Mouse (Mus musculus): Measurements from ENCODE around the gene Wdr31. TPM values are rescaled to one million over a fixed set of nuclear protein-coding genes. Genes with fewer than 3 reads are reported as not detected.

Gene Wdr31
- polyA plus RNA-seq, 1 experiment = not detected

- WGBS = 91% methylated on average over 4 of the region's 4 CpGs
- no peak overlapping the region for H3K4me3 ChIP-seq (ENCODE audit: insufficient read depth, low read depth, low read length)
- TF ChIP-seq POLR2A (IDR thresholded peaks at IDR 0.05; ENCODE audit: insufficient read depth, low read depth, low read length) (no peak), CTCF (IDR thresholded peaks at IDR 0.05; ENCODE audit: insufficient read depth, low read depth, low read length) (no peak)
- no peak overlapping the region for H3K27ac ChIP-seq (ENCODE audit: insufficient read depth, low read depth, low read length)
- no peaks in the 10 kb centered on the region for H3K4me1 ChIP-seq (ENCODE audit: control insufficient read depth, insufficient read depth, low read length)
Observed at GRCm38 (mm10) chr4:62425891-62426290, 44.8 kb downstream of the Wdr31 start.

DNA sequence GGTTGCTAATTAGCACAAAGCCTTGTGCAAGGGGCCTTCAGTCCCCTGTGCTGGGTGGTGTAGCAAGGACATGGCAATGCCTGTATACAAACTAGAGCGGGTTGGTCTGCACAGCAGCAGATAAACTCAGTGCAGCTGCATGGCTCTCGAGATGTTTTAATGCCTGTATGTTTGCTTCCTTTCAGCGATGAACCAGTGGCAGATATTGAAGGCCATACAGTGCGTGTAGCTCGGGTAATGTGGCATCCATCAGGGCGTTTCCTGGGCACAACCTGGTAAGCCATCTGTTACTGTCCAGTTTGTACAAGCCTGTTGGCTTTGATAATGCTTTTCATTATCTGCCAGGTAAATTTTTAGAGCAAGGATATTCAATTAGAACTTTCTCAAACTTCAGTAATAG lies 51.6 kb downstream of the Wdr31 start:
- TF ChIP-seq CTCF (IDR thresholded peaks at IDR 0.05; ENCODE audit: insufficient read depth, low read depth, low read length) (no peak), POLR2A (IDR thresholded peaks at IDR 0.05; ENCODE audit: insufficient read depth, low read depth, low read length) (no peak)
- 80% methylated on average over 6 of the region's 6 CpGs for WGBS
- no peak overlapping the region for H3K4me3 ChIP-seq (ENCODE audit: insufficient read depth, low read depth, low read length)
- H3K27ac ChIP-seq (ENCODE audit: insufficient read depth, low read depth, low read length) = no peak overlapping the region
- no peaks in the 10 kb centered on the region for H3K4me1 ChIP-seq (ENCODE audit: control insufficient read depth, insufficient read depth, low read length)

- WGBS = 21% methylated on average over 8 of the region's 8 CpGs
- H3K27ac ChIP-seq (ENCODE audit: insufficient read depth, low read depth, low read length) = no peak overlapping the region
- no peak overlapping the region for H3K4me3 ChIP-seq (ENCODE audit: insufficient read depth, low read depth, low read length)
- no peaks in the 10 kb centered on the region for H3K4me1 ChIP-seq (ENCODE audit: control insufficient read depth, insufficient read depth, low read length)
- TF ChIP-seq CTCF (IDR thresholded peaks at IDR 0.05; ENCODE audit: insufficient read depth, low read depth, low read length) (no peak), POLR2A (IDR thresholded peaks at IDR 0.05; ENCODE audit: insufficient read depth, low read depth, low read length) (no peak)
Observed at GRCm38 (mm10) chr4:62418448-62418847, 52.2 kb downstream of the Wdr31 start.

DNA sequence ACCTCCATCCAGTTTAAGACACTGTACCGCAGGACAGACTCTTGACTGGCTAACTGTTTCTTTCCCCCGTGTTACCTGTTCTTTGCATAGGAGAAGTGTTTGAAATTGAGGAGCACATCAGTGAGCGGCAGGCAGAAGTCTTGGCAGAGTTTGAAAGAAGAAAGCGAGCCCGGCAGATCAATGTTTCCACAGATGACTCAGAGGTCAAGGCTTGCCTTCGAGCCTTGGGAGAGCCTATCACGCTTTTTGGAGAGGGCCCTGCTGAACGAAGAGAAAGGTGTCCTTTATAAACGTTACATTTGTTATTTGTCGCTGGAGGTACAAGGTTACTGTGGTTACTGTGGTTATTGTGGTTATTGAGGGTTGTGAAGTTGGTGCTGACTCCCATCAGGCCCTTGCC lies 59.1 kb downstream of the Wdr31 start:
- no peak overlapping the region for H3K4me3 ChIP-seq (ENCODE audit: insufficient read depth, low read depth, low read length)
- no peak overlapping the region for H3K27ac ChIP-seq (ENCODE audit: insufficient read depth, low read depth, low read length)
- WGBS = 93% methylated on average over 10 of the region's 10 CpGs
- TF ChIP-seq CTCF (IDR thresholded peaks at IDR 0.05; ENCODE audit: insufficient read depth, low read depth, low read length) (no peak), POLR2A (IDR thresholded peaks at IDR 0.05; ENCODE audit: insufficient read depth, low read depth, low read length) (no peak)
- no peaks in the 10 kb centered on the region for H3K4me1 ChIP-seq (ENCODE audit: control insufficient read depth, insufficient read depth, low read length)

GRCm38 (mm10) chr4:62410325-62410724 lies 60.4 kb downstream of the Wdr31 start:
- WGBS = 69% methylated on average over 2 of the region's 2 CpGs
- TF ChIP-seq POLR2A (IDR thresholded peaks at IDR 0.05; ENCODE audit: insufficient read depth, low read depth, low read length) = no peak
- TF ChIP-seq CTCF (IDR thresholded peaks at IDR 0.05; ENCODE audit: insufficient read depth, low read depth, low read length) = no peak
- H3K4me3 ChIP-seq (ENCODE audit: insufficient read depth, low read depth, low read length) = no peak overlapping the region

DNA sequence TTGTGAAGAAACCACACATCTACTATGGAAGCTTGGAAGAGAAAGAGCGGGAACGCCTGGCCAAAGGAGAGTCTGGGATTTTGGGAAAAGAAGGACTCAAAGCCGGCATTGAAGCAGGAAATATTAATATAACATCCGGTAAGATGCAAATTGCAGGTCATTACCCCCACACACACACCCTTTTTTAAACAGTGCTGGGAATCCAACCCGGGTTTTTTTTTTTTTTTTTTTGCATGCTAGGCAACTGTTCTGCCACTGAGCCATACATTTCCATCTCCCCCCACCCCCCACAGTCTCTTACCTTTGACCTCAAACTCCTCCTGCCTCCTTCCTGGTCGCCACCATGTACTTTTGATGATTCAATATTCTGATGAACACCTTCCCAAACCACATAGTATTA lies 61.1 kb downstream of the Wdr31 start:
- Histone ChIP-seq H3K27ac (ENCODE audit: insufficient read depth, low read depth, low read length) (no peak overlapping the region), H3K4me3 (ENCODE audit: insufficient read depth, low read depth, low read length) (peak overlapping the region; percentile 94; the same call in 1 of the 2 replicates), H3K4me1 (ENCODE audit: control insufficient read depth, insufficient read depth, low read length) (peaks cover 7% of the 10 kb centered on the region)
- 18% methylated on average over 6 of the region's 6 CpGs for WGBS
- no peak for TF ChIP-seq POLR2A (IDR thresholded peaks at IDR 0.05; ENCODE audit: insufficient read depth, low read depth, low read length)
- TF ChIP-seq CTCF (IDR thresholded peaks at IDR 0.05; ENCODE audit: insufficient read depth, low read depth, low read length) = no peak

More at GRCm38 (mm10) chr4:62410325-62410724, 60.4 kb downstream of the Wdr31 start:
- Histone ChIP-seq H3K27ac (ENCODE audit: insufficient read depth, low read depth, low read length) (no peak overlapping the region), H3K4me1 (ENCODE audit: control insufficient read depth, insufficient read depth, low read length) (peaks cover 5% of the 10 kb centered on the region)

- Histone ChIP-seq H3K4me3 (ENCODE audit: insufficient read depth, low read depth, low read length) (peak within 1 kb of the TSS; percentile 94), H3K27ac (ENCODE audit: insufficient read depth, low read depth, low read length) (peak within 1 kb of the TSS; percentile 77), H3K4me1 (ENCODE audit: control insufficient read depth, insufficient read depth, low read length) (peaks cover 10% of the 10 kb centered on the region)
- WGBS = under 1% methylated on average over 39 of the region's 39 CpGs
- peak; percentile 43; the same call in 1 of the 2 replicates for TF ChIP-seq POLR2A (IDR thresholded peaks at IDR 0.05; ENCODE audit: insufficient read depth, low read depth, low read length)
- no peak for TF ChIP-seq CTCF (IDR thresholded peaks at IDR 0.05; ENCODE audit: insufficient read depth, low read depth, low read length)
Observed at GRCm38 (mm10) chr4:62408601-62409282, 62.0 kb downstream of the Wdr31 start, which contains the start of the genes Cdc26 and Prpf4. Gene Cdc26, minus strand, starts transcription at chr4:62408642. Gene Prpf4, plus strand, starts transcription at chr4:62408797.

DNA sequence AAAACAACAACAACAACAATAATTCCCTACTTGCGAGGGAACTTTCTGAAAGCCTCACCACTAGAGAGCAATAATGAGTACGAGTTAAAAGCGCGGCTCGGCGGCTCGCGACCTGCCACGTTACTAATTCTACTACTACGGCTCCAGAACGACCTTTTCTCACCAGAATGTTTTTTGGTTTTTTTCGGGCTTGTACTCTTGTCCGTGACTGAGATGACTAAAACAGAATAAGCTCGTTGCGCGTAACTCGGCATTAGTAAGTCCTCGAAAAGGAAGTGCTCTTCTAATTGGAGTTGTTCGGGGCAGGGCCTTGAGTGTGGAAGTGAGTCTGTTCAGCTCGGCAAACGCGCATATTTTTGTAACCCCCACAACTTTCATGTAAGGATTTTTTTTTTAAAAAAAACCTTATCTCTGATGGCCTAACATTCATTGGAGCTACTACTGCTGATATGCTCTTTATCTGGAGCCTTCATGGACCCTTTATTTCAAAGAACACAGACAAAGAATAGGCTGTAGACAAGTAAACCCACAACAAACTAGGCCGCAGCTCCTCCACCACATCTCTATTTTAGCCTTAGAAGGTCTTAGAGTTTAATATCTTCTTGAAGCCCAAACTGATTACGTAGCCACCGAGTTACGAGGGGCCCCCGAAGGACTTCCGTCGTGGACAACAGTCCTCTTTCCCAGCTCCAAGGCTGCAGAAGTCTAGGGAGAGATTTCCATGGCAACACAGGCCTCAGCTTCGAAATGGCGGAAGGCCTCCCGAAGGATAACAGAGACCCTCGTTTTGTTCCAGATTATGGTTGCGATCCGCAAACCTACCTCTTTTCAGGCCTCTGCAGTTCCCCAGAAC lies 62.7 kb downstream of the Wdr31 start:
- peak overlapping the region; percentile 37 for H3K27ac ChIP-seq (ENCODE audit: insufficient read depth, low read depth, low read length)
- H3K4me1 ChIP-seq (ENCODE audit: control insufficient read depth, insufficient read depth, low read length) = peaks cover 10% of the 10 kb centered on the region
- peak overlapping the region; percentile 81 for H3K4me3 ChIP-seq (ENCODE audit: insufficient read depth, low read depth, low read length)
- under 1% methylated on average over 35 of the region's 35 CpGs for WGBS
- TF ChIP-seq POLR2A (IDR thresholded peaks at IDR 0.05; ENCODE audit: insufficient read depth, low read depth, low read length) (no peak), CTCF (IDR thresholded peaks at IDR 0.05; ENCODE audit: insufficient read depth, low read depth, low read length) (0 out of 2 replicates have a peak, but pooled peaks have one; percentile 33)

DNA sequence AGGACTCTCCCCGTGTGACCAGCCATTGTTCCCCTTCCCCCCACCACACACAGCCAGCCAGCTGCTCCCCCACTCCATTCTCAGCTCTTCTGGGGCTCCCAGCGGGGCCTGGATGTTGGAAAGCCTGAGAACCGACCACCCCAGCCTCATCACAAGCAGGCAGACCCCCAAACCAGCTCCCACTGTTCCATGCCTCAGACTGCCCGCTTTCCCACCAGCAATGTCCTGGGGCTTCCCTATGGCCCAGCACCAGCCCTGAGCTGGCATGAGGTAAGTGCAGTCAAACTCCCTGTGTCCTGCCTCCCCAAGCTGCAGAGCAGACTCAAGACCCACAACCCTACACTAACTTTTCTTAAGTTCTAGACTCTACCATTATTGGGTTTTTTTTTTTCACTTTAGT lies 64.6 kb downstream of the Wdr31 start:
- 69% methylated on average over 4 of the region's 4 CpGs for WGBS
- H3K4me3 ChIP-seq (ENCODE audit: insufficient read depth, low read depth, low read length) = no peak overlapping the region
- no peak overlapping the region for H3K27ac ChIP-seq (ENCODE audit: insufficient read depth, low read depth, low read length)
- H3K4me1 ChIP-seq (ENCODE audit: control insufficient read depth, insufficient read depth, low read length) = peaks cover 10% of the 10 kb centered on the region
- TF ChIP-seq POLR2A (IDR thresholded peaks at IDR 0.05; ENCODE audit: insufficient read depth, low read depth, low read length) = no peak
- TF ChIP-seq CTCF (IDR thresholded peaks at IDR 0.05; ENCODE audit: insufficient read depth, low read depth, low read length) = no peak
